Mouse (Mus musculus): ENCODE measurements around the gene Clip1. TPM values are rescaled to one million over a fixed set of nuclear protein-coding genes. Genes with fewer than 3 reads are reported as not detected.

The Clip1 gene
- polyA plus RNA-seq, 1 experiment, result 45.0 TPM

Other genes with a start within 250 kb of the Clip1 start
- gene Lrrc43, start 195.3 kb downstream of the Clip1 start, polyA plus RNA-seq (2012; ENCODE audit: insufficient read depth, insufficient read length, missing spikeins), result not detected in 2 replicates
- gene Il31, start 195.1 kb downstream of the Clip1 start, polyA plus RNA-seq (2012; ENCODE audit: insufficient read depth, insufficient read length, missing spikeins), result not detected in 2 replicates
- gene B3gnt4, start 174.2 kb downstream of the Clip1 start, polyA plus RNA-seq (2012; ENCODE audit: insufficient read depth, insufficient read length, missing spikeins), result 0.79 TPM in 1 of 2 replicates, not detected in the other
- 58.4 and 76.8 TPM in 2 replicates for gene Diablo, start 160.4 kb downstream of the Clip1 start, polyA plus RNA-seq (2012; ENCODE audit: insufficient read depth, insufficient read length, missing spikeins)
- gene Gm49027, start 159.1 kb downstream of the Clip1 start, polyA plus RNA-seq (2012; ENCODE audit: insufficient read depth, insufficient read length, missing spikeins), result not detected in 2 replicates
- gene Vps33a, start 111.6 kb downstream of the Clip1 start, polyA plus RNA-seq (2012; ENCODE audit: insufficient read depth, insufficient read length, missing spikeins), result 23.0 and 31.5 TPM in 2 replicates
- 17.6 and 22.1 TPM in 2 replicates for gene Zcchc8, start 36.5 kb upstream of the Clip1 start, polyA plus RNA-seq (2012; ENCODE audit: insufficient read depth, insufficient read length, missing spikeins)
- gene Rsrc2, start 64.8 kb upstream of the Clip1 start, polyA plus RNA-seq (2012; ENCODE audit: insufficient read depth, insufficient read length, missing spikeins), result 75.0 and 76.1 TPM in 2 replicates
- not detected in 2 replicates for gene Kntc1, start 65.1 kb upstream of the Clip1 start, polyA plus RNA-seq (2012; ENCODE audit: insufficient read depth, insufficient read length, missing spikeins)
- 3.9 and 8.7 TPM in 2 replicates for gene Hcar2, start 180.9 kb upstream of the Clip1 start, polyA plus RNA-seq (2012; ENCODE audit: insufficient read depth, insufficient read length, missing spikeins)
- gene Hcar1, start 195.4 kb upstream of the Clip1 start, polyA plus RNA-seq (2012; ENCODE audit: insufficient read depth, insufficient read length, missing spikeins), result 10.5 and 17.4 TPM in 2 replicates
- gene Denr, start 222.6 kb upstream of the Clip1 start, polyA plus RNA-seq (2012; ENCODE audit: insufficient read depth, insufficient read length, missing spikeins), result 77.1 and 88.1 TPM in 2 replicates
- gene Gm43518, start 242.8 kb upstream of the Clip1 start, polyA plus RNA-seq (2012; ENCODE audit: insufficient read depth, insufficient read length, missing spikeins), result not detected in 2 replicates
- 6.1 and 11.5 TPM in 2 replicates for gene Ccdc62, start 246.1 kb upstream of the Clip1 start, polyA plus RNA-seq (2012; ENCODE audit: insufficient read depth, insufficient read length, missing spikeins)

All from brown adipose tissue, adult 24 weeks (tissue).